Mouse (Mus musculus) hindbrain, embryonic 13.5 days (tissue): Measurements from ENCODE around the gene Ncor2. TPM values are rescaled to one million over a fixed set of nuclear protein-coding genes. Genes with fewer than 3 reads are reported as not detected.
A peak's percentile ranks its signal among the peaks of the same experiment; 100 is the strongest.

Experiments used
- ATAC-seq: fragments of 200-750 bp; cut with Nextera tagmentation; 2 replicates; pipeline ENCODE4 v1.8.0; 2017; ENCODE audit warnings: moderate TSS enrichment; ENCODE audit not compliant: low FRiP score
- H3K27ac ChIP-seq: fragments of 300-500 bp; sonication (generic); 2 replicates; pipeline ENCODE4 v1.5.1; 2015; ENCODE audit warnings: inconsistent platforms, mild to moderate bottlenecking, moderate library complexity
- H3K27me3 ChIP-seq: fragments of 300-500 bp; sonication (generic); 2 replicates; pipeline ENCODE4 v1.6.1; 2015; ENCODE audit warnings: mild to moderate bottlenecking, inconsistent platforms
- H3K36me3 ChIP-seq: fragments of 300-500 bp; sonication (generic); 2 replicates; pipeline ENCODE4 v1.6.1; 2015; ENCODE audit warnings: mild to moderate bottlenecking, inconsistent platforms
- H3K4me1 ChIP-seq: fragments of 300-500 bp; sonication (generic); replicated peaks from 2 replicates; pipeline ENCODE4 v1.6.1; 2015; ENCODE audit warnings: inconsistent platforms
- H3K4me2 ChIP-seq: fragments of 300-500 bp; sonication (generic); 2 replicates; pipeline ENCODE4 v1.6.1; 2015; ENCODE audit warnings: inconsistent platforms, mild to moderate bottlenecking, moderate library complexity
- H3K4me3 ChIP-seq: fragments of 300-500 bp; sonication (generic); 2 replicates; pipeline ENCODE4 v1.5.1; 2015; ENCODE audit warnings: mild to moderate bottlenecking, inconsistent platforms
- H3K9ac ChIP-seq: fragments of 300-500 bp; sonication (generic); 2 replicates; pipeline ENCODE4 v1.6.1; 2015; ENCODE audit warnings: mild to moderate bottlenecking, inconsistent platforms
- H3K9me3 ChIP-seq: fragments of 300-500 bp; sonication (generic); 2 replicates; pipeline ENCODE4 v1.6.1; 2016; ENCODE audit warnings: inconsistent platforms
- WGBS: fragments of 180-500 bp; shearing (Covaris S2); methylation state at CpG from one replicate; pipeline ENCODE4 v1.1.7; 2015; 5-methylcytosine and 5-hydroxymethylcytosine counted together
- polyA plus RNA-seq: library from polyadenylated mRNA; unstranded; fragments of >200 nt; fragmentation: Nextera tagmentation; extraction: Ambion mirVana; gene quantifications from 2 replicates; pipeline ENCODE4 v1.2.1, GENCODE M21; 2015

Gene Ncor2
- polyA plus RNA-seq, 1 experiment from 2014 or later: 25.1 TPM

DNA sequence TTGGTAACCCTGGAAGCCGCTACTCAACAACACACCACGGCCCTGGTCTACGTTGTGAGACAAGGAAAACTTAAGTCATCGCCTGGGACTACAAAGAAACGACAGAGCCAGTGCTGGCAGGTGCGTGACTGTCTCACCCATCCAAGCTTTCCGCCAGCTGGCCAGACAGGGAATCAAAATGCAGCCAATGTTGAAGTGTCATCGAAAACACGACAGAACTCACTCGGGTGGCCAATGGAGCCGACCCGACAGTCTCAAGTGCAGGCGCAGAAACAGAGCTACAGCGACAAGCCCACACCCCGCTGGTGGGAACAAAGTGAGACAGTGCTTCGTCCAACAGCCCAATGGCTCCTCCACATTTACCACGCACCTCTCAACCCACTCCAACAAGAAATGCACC lies 29.9 kb downstream of the Ncor2 start:
- no peak overlapping the region for H3K4me2 ChIP-seq
- ATAC-seq: no peak
- no peak overlapping the region for H3K4me3 ChIP-seq
- H3K4me1 ChIP-seq: peaks cover 87% of the 10 kb centered on the region
- H3K9ac ChIP-seq: no peak overlapping the region
- no peaks in the 10 kb centered on the region for H3K9me3 ChIP-seq
- no peaks in the 10 kb centered on the region for H3K36me3 ChIP-seq
- H3K27me3 ChIP-seq: no peaks in the 10 kb centered on the region
- peak overlapping the region; percentile 80 for H3K27ac ChIP-seq
- WGBS: 52% methylated on average over 17 of the region's 17 CpGs

DNA sequence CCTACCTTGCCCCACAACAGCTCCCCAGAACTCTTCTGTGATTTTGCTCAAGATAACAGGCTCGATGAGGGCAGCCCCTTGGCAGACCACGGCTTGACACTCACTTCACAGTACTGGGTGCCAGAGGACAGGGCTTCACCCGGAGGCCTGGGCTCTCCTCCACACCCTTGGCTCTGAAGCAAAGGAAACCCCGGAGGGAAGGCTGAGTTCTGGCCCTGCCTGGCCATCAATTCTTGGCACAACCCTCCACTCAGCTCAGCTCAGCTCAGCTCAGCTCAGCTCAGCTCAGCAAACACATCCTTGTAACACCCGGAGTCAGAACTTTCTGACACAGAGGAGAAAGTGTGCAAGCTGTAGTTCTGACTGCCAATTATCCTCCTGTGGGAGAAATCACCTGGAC lies 30.3 kb downstream of the Ncor2 start:
- no peak overlapping the region for H3K4me3 ChIP-seq
- no peak for ATAC-seq
- H3K36me3 ChIP-seq: no peaks in the 10 kb centered on the region
- peak overlapping the region; percentile 80 for H3K27ac ChIP-seq
- H3K4me1 ChIP-seq: peaks cover 87% of the 10 kb centered on the region
- H3K27me3 ChIP-seq: no peaks in the 10 kb centered on the region
- 54% methylated on average over 5 of the region's 5 CpGs for WGBS
- no peaks in the 10 kb centered on the region for H3K9me3 ChIP-seq
- H3K4me2 ChIP-seq: no peak overlapping the region
- no peak overlapping the region for H3K9ac ChIP-seq

DNA sequence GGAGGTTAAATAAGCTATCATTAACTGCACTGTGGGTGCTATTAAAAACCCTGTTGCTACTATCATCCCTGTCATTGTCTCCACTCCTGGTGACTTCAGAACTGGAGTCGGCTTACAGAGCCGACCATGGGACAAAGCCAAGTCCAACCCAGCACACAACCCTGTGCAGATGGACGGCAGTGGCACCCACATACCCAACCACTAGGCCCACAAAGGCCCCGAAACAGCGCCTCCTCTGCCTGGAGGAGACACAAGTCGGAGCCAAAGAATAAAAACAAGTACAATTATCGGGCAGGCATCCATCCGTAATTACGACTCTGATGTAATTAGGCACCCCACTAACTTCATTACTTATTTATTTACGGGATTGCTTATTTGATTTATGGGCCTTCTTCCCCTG lies 30.8 kb downstream of the Ncor2 start:
- ATAC-seq: no peak
- H3K4me1 ChIP-seq: peaks cover 87% of the 10 kb centered on the region

DNA sequence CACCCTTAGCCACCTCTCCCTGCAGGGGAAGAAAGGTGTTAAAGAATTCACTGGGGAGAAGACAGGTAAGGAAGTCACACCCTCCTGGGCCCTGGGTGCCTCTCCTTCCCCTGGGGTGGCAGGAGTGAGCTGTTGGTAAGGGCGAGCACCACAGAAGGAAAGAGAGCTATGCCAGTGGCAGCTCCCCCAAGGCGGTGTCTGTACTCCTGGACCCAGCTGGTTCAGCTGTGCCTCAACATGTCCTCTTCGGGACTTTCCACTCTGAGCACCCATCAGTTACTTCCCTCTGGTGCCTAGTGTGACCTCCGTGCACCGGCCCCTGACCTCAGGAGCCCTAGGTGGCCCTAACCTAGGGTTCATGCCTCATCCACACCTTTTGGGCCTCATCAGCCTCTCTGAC lies 31.9 kb downstream of the Ncor2 start:
- Histone ChIP-seq H3K36me3 (no peaks in the 10 kb centered on the region), H3K9me3 (no peaks in the 10 kb centered on the region), H3K27ac (peak overlapping the region; percentile 80), H3K4me1 (peaks cover 87% of the 10 kb centered on the region), H3K4me3 (no peak overlapping the region), H3K27me3 (no peaks in the 10 kb centered on the region), H3K4me2 (no peak overlapping the region), H3K9ac (no peak overlapping the region)
- WGBS: 84% methylated on average over 5 of the region's 5 CpGs
- no peak for ATAC-seq

More for the DNA sequence above, 30.8 kb downstream of the Ncor2 start:
- 44% methylated on average over 10 of the region's 10 CpGs for WGBS
- H3K27ac ChIP-seq: peak overlapping the region; percentile 80
- no peaks in the 10 kb centered on the region for H3K36me3 ChIP-seq
- H3K9ac ChIP-seq: no peak overlapping the region
- no peak overlapping the region for H3K4me2 ChIP-seq
- no peak overlapping the region for H3K4me3 ChIP-seq
- no peaks in the 10 kb centered on the region for H3K27me3 ChIP-seq
- H3K9me3 ChIP-seq: no peaks in the 10 kb centered on the region

DNA sequence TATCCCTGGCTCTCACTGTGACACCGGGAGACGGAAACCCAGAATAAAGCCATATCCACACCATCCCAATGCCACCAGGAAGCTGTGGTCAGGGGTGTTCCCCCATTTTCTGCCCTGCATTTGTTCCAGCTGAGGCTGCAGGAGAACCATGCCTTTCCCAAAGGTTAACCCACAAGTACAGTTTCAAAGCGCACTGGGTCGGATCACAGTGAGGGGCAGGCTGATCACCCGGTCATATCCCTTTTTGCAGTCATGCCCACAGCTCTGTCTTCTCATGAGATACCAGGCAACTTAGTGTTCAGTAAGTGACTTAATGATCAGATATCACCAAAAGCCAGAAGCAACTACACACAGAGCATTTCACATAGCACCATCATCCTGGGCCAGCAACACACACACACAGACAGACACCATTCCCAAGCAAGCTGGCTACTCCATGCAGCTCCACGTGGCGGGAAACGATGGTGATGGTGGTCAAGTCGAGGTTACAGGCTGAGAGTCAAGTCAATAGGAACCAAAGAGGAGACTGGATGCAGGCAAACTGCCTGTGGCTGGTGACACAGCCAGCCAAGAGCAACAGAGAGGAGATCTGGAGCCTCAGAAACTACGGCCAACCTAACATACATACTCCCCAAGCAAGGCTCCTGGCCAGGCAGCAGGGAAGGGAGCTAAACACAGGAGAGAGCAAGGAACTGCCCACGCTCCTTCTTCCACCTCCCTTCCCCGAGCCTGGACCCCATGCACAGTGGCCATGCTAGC lies 35.7 kb downstream of the Ncor2 start:
- no peaks in the 10 kb centered on the region for H3K27me3 ChIP-seq
- H3K4me2 ChIP-seq: no peak overlapping the region
- no peaks in the 10 kb centered on the region for H3K9me3 ChIP-seq
- H3K4me3 ChIP-seq: no peak overlapping the region
- ATAC-seq: no peak
- H3K4me1 ChIP-seq: peaks cover 87% of the 10 kb centered on the region
- no peak overlapping the region for H3K9ac ChIP-seq
- peak overlapping the region; percentile 97 for H3K27ac ChIP-seq
- H3K36me3 ChIP-seq: no peaks in the 10 kb centered on the region
- 88% methylated on average over 12 of the region's 12 CpGs for WGBS

DNA sequence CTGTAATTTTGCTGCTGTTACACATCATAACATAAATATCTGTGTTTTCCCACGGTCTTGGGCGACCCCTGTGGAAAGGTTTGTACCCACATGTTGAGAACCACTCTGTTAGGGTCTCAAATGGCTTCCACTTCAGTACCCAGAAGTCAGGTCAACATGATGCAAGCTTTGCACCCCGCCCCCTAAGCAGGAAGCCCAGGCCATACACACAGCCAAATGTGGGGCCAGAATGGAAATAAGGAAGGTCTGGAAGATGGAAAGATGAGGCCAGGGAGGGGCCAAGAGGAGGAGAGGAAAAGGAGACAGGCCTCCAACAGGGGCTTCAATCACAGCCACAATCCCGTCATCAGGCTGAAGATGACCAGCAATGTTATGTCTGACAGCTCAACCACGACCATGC lies 37.1 kb downstream of the Ncor2 start:
- Histone ChIP-seq H3K4me1 (peaks cover 87% of the 10 kb centered on the region), H3K4me2 (peak overlapping the region; percentile 50; the same call in 1 of the 2 replicates), H3K27ac (peak overlapping the region; percentile 97), H3K9me3 (no peaks in the 10 kb centered on the region), H3K27me3 (no peaks in the 10 kb centered on the region), H3K36me3 (no peaks in the 10 kb centered on the region), H3K9ac (peak overlapping the region; percentile 72), H3K4me3 (no peak overlapping the region)
- WGBS: 51% methylated on average over 5 of the region's 5 CpGs
- ATAC-seq: no peak

DNA sequence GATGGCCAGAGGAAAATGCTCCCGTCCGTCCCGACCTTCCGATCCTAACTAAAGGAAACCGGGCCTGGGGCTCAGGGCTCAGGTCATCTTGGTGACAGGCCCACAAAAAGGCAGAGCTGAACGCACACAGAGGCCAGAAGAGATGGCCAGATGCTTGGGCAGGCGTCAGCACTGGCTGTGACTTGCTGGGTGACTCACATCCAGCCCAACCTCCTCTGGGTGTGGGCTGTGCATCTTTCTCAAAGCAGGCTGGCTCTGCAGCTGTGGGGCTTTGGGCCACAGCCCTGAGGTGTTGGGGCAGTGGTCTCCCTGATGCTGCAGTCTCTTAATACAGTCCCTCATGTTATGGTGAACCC lies 37.5 kb downstream of the Ncor2 start:
- peak overlapping the region; percentile 72 for H3K9ac ChIP-seq
- H3K9me3 ChIP-seq: no peaks in the 10 kb centered on the region
- 1% methylated on average over 7 of the region's 7 CpGs for WGBS
- H3K4me3 ChIP-seq: 0 out of 2 replicates have a peak overlapping the region, but pooled peaks have one; percentile 22
- H3K4me2 ChIP-seq: peak overlapping the region; percentile 50
- H3K27me3 ChIP-seq: no peaks in the 10 kb centered on the region
- no peaks in the 10 kb centered on the region for H3K36me3 ChIP-seq
- peak overlapping the region; percentile 97 for H3K27ac ChIP-seq
- ATAC-seq: peak; percentile 73
- H3K4me1 ChIP-seq: peaks cover 87% of the 10 kb centered on the region

DNA sequence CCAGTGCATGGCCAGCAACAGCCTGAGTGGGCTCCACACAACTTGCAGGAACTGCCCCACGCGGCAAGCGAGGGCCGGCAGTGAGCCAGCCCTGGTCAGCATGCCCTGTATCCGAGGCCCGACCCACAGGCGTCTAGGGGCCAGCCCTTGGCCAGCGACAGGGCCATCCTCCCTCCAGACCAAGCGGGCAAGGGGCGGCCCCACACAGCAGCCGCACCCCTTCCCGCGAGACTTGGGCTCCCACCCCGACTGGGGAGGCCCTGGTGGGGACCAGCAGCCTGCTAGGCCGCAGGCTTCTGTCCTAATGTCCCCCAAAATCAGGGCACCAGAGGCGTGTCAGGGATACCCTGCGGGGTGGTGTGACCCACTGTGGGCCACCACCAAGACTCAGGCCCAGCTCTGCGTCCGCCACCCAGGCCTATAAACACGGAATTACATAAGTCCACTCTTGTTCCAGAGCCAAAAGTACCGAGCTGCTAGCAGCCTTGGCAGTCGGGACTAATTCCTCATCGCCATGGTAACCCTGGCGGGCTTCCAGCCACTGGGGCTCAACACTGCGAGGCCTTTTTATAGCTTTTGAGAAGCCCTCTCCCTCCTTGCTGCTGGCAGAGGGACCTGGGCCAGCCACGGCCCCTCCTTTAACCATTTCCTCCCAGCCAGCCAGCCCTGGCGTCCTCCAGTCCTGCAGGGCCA lies 38.0 kb downstream of the Ncor2 start:
- ATAC-seq: peak; percentile 77
- WGBS: 11% methylated on average over 27 of the region's 27 CpGs
- Histone ChIP-seq H3K4me3 (peak overlapping the region; percentile 22), H3K27ac (peak overlapping the region; percentile 97), H3K9ac (peak overlapping the region; percentile 72), H3K27me3 (no peaks in the 10 kb centered on the region), H3K36me3 (no peaks in the 10 kb centered on the region), H3K4me1 (peaks cover 87% of the 10 kb centered on the region), H3K4me2 (peak overlapping the region; percentile 50), H3K9me3 (no peaks in the 10 kb centered on the region)

DNA sequence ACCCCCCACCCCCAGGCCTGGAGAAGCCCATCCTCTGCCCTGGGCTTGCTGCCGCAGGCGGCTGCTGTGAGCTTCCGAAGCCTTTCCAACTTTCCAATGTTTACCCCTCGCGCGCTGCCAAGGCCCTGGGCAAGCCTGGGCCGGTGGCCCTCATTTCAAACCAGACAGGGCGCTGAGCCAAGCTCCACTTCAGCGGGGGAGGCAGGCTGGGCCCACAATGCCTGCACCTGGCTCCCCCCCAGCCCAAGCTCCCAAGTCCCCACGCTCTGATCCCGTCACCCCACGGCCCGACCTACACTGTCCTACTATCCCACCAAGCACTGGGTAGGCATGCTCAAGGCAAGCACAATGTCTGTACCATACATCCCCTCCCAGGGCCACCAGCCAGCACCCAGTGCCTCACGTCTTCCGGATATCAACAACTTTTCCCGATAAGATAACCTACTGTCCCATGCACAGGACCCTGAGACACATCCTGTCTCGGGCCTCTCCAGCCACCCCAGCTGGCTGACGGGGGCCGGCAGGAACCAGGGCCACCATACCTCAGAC lies 38.8 kb downstream of the Ncor2 start:
- Histone ChIP-seq H3K4me3 (peak overlapping the region; percentile 22), H3K27ac (peak overlapping the region; percentile 97), H3K27me3 (no peaks in the 10 kb centered on the region), H3K36me3 (no peaks in the 10 kb centered on the region), H3K4me2 (peak overlapping the region; percentile 50), H3K9me3 (no peaks in the 10 kb centered on the region), H3K4me1 (peaks cover 87% of the 10 kb centered on the region), H3K9ac (peak overlapping the region; percentile 72)
- ATAC-seq: peak; percentile 44
- WGBS: 45% methylated on average over 19 of the region's 19 CpGs

DNA sequence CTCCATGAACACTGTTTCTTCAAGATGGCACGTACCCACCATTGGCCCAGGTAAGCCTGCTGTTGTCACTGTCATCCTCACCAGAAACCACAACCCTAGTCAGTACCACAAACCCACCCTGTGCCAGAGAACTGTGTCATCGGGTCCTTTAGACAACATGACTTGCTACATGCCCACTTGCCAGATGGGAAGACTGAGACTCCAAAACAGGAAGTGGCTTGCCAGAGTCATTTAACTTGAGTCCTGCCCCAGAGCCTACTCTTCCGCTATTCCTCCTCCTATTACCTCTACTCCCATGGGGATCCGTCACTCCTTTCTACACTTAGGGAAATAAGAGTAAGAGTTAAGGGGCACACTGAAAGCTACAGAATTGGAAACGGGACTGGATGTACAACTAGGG lies 39.4 kb downstream of the Ncor2 start:
- H3K27ac ChIP-seq: peak overlapping the region; percentile 97
- peak overlapping the region; percentile 72; the same call in 1 of the 2 replicates for H3K9ac ChIP-seq
- peak overlapping the region; percentile 50 for H3K4me2 ChIP-seq
- no peak for ATAC-seq
- WGBS: 79% methylated on average over 5 of the region's 5 CpGs
- no peaks in the 10 kb centered on the region for H3K36me3 ChIP-seq
- H3K4me3 ChIP-seq: no peak overlapping the region
- no peaks in the 10 kb centered on the region for H3K27me3 ChIP-seq
- peaks cover 92% of the 10 kb centered on the region for H3K4me1 ChIP-seq
- H3K9me3 ChIP-seq: no peaks in the 10 kb centered on the region

DNA sequence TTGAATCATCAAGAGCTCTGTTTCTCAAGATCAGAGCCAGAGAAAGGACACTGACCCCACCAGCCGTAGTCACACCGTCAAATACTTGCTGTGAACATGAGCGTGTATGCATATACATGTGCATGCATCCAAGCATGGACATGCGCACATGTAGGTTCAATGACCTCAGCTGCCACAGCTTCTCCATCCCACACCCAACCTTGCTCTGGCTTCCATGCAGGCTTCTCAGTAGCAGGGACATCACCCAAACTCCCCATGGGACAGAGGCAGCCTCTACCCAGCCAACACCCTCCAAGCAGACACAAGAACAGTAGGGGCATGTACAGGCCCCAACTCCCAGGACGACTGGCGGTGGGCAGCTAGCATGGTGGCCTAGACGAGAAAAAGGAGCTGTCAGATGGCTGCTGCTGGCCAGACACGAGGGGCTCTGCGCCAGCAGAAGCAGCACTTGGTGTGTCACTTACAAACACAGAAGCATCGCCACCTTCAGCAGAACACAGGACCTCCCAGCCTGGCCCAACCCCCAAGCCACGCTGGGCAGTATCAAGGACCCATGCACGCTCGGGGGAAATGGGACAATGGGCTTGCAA lies 40.1 kb downstream of the Ncor2 start:
- no peaks in the 10 kb centered on the region for H3K36me3 ChIP-seq
- H3K9ac ChIP-seq: 0 out of 2 replicates have a peak overlapping the region, but pooled peaks have one; percentile 29
- 80% methylated on average over 13 of the region's 13 CpGs for WGBS
- no peak overlapping the region for H3K4me2 ChIP-seq
- no peaks in the 10 kb centered on the region for H3K27me3 ChIP-seq
- no peaks in the 10 kb centered on the region for H3K9me3 ChIP-seq
- peaks cover 97% of the 10 kb centered on the region for H3K4me1 ChIP-seq
- no peak overlapping the region for H3K4me3 ChIP-seq
- peak overlapping the region; percentile 97 for H3K27ac ChIP-seq
- no peak for ATAC-seq

DNA sequence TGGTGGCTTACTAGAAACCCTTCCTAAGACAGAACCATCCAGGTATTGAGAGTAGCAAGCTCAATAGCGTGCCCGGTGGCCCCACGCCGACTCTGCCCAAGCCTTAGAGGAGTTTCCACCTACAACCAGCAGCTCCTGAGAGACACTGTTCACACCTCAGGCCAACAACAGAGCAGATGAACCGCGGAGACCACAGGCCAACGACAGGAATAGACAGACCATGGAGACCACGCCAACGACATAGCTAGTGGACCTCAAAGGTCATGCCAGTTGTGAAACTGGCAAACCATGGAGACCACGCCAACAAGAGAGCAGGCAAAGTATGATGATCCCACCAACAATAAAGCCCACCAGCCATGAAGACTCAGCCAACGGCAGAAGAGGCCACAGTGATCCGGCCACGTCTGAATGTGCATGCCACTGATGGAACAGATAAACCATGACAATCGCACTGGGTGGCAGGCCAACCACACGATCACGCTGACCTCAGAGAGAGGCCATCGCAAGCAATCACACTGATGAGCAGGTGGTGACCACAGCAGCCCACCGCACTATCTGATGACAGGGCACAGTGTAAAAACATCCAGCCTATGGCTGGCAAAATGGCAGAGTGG lies 41.2 kb downstream of the Ncor2 start:
- peaks cover 97% of the 10 kb centered on the region for H3K4me1 ChIP-seq
- ATAC-seq: no peak
- H3K4me2 ChIP-seq: no peak overlapping the region
- no peaks in the 10 kb centered on the region for H3K36me3 ChIP-seq
- H3K27me3 ChIP-seq: no peaks in the 10 kb centered on the region
- H3K27ac ChIP-seq: peak overlapping the region; percentile 67
- H3K4me3 ChIP-seq: no peak overlapping the region
- no peak overlapping the region for H3K9ac ChIP-seq
- 90% methylated on average over 18 of the region's 18 CpGs for WGBS
- H3K9me3 ChIP-seq: no peaks in the 10 kb centered on the region
